Mouse (Mus musculus) stomach, postnatal 0 days (tissue): ENCODE measurements at regions not wholly inside any gene's neighbourhood (a gene's known extent, or its start where the extent isn't known, plus 50 kb on each side); places are given as distances from the start of the nearest gene placed in this dataset.
A peak's percentile ranks its signal among the peaks of the same experiment; 100 is the strongest.

Experiments
- CTCF ChIP-seq: IDR thresholded peaks from 2 replicates; pipeline ENCODE4 v1.5.1; 2016; ENCODE audit warnings: antibody characterized with exemption, low read depth, mild to moderate bottlenecking, moderate library complexity
- EP300 ChIP-seq: optimal IDR thresholded peaks from 2 replicates; pipeline ENCODE3; 2016; ENCODE audit warnings: antibody characterized with exemption

DNA sequence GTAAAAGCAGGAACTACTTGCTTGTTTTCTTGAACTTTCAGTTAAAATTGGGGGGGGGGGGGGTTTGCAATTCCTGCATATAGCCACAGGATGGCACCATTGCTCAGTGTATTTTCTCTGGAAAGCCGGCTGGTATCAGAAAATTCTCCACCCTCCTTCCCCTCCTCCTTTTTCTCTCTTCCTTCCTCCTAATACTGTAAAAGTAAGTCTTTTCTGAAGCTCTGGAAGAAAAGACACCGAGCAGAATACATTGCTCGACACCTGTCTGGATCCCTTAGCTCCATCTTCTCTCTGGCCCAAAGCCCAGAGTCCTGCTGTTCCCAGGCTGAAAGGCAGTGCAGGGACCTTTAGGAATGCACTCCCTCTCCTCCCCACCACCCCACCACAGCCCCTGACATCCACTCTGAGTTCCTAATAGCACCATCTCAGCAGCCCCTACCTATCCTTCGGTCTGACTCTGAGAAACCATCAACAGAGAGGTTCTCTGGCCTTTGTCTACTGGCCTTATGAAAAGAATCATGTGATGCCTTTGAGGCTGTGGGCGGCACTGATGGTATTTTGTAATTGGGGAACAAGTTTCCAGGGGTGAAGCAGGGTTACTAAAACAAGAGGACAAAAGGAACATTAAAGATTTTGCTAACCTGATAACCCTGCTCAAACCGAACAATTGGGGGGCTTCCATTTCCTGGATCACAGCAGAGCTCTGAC, 119.9 kb downstream of the Tmem17 start:
- peak; percentile 83 for TF ChIP-seq CTCF
- TF ChIP-seq EP300 = no peak
